Mouse (Mus musculus) bone marrow macrophage, adult 2 months (primary cell): Measurements from ENCODE around the gene Olfr691.

Experiments used
- CTCF ChIP-seq: IDR thresholded peaks from 2 replicates; pipeline ENCODE4 v1.5.1; 2012; ENCODE audit warnings: low read depth, mild to moderate bottlenecking, low read length, moderate library complexity
- POLR2A ChIP-seq: IDR thresholded peaks from 2 replicates; pipeline ENCODE4 v1.6.1; 2012; ENCODE audit warnings: mild to moderate bottlenecking, low read depth, low read length, borderline replicate concordance

DNA sequence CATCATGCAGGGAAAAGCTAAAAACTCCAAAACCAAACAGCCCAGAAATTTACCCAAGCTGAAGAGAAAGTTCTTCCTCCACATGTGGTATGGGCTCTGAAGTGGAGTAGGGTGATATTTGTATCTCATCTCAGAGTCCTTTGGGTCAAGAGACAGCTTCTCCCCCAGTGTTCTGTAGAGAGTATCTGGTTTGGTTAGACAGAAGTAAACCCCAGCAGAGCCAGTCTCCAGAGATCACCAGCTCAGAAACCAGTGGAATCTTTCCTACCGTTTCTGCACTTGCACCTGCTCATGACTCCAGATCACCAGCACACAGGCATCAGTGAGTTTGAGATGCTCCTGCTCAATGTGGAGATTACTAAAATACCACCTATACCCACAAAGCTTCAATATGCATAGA, 8.1 kb downstream of the Olfr691 start, which contains the start of gene Olfr690:
- no peak for TF ChIP-seq POLR2A
- no peak for TF ChIP-seq CTCF
